ENCODE assay signal across 18 mouse cellular contexts in the genomic region with DNA sequence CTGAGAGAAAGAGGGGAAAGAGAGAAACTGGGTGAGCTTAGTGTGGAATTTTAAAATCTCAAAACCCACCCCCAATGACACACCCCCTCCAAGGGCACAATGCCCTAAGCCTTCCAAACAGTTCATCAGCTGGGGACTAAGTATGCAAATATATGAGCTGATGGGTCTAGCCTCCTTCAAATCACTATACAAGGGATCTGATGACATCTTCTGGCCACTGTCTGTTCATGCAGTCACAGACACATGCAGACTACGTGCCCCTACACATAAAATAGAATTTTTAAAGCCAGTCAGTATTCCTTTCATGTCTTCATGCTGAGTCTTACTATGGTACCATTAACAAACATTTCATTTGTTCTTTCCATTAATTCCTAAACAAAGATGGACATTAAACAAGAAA. TPM values are rescaled to one million over a fixed set of nuclear protein-coding genes. Genes with fewer than 3 reads are reported as not detected.
A peak's percentile ranks its signal among the peaks of the same experiment; 100 is the strongest.
DNase-seq lines count a peak whose midpoint lies in the region; ATAC-seq and TF ChIP-seq lines count a peak whose summit lies in the region.
"Had no signal": no experiment of that assay in that cellular context is flagged by ENCODE, and none has a peak within 500 bp of the region (broad histone marks: within the 10 kb centered on the region; RNA-seq: fewer than 3 reads in every experiment).

No protein-coding gene starts in this region.

- H3K4me2 ChIP-seq in intestine, postnatal 0 days (replicated peaks; ENCODE audit: low read depth), result no peak overlapping the region
- H3K4me2 ChIP-seq in intestine, embryonic 15.5 days (replicated peaks), result no peak overlapping the region
- H3K4me2 ChIP-seq: heart, embryonic 12.5 days; neural tube, embryonic 13.5 days had no signal

- H3K27me3 ChIP-seq in intestine, postnatal 0 days (replicated peaks; ENCODE audit: control insufficient read depth, insufficient read depth, low read length), result no peaks in the 10 kb centered on the region
- H3K27me3 ChIP-seq in intestine, embryonic 15.5 days (replicated peaks), result no peaks in the 10 kb centered on the region
- H3K27me3 ChIP-seq: heart, embryonic 12.5 days; megakaryocyte, embryonic 14.5 days; neural tube, embryonic 13.5 days had no signal

- no peaks in the 10 kb centered on the region for H3K9me3 ChIP-seq in intestine, postnatal 0 days (ENCODE audit: control insufficient read depth)
- H3K9me3 ChIP-seq in intestine, embryonic 15.5 days, result no peaks in the 10 kb centered on the region
- H3K9me3 ChIP-seq: G1E; heart, embryonic 12.5 days; megakaryocyte, embryonic 14.5 days; neural tube, embryonic 13.5 days had no signal

- DNase-seq in embryo, embryonic 10.5 days (ENCODE audit: low spot score), result peak; percentile 22
- no peak for DNase-seq in embryo, embryonic 10 days (ENCODE audit: low spot score)
- DNase-seq in 3T3-L1 (ENCODE audit: low read depth, low spot score), result peak; percentile 20
- no peak for DNase-seq in spleen, postnatal 14 days (ENCODE audit: low spot score in 2 of 2)
- no peak for DNase-seq in right cerebral cortex, postnatal 14 days
- DNase-seq: cerebellum, postnatal 25 days; kidney, postnatal 14 days; layer of hippocampus, postnatal 36 days; right cerebral cortex, adult 18-20 months; thymus, adult 18-20 months had no signal

- H3K4me3 ChIP-seq in intestine, postnatal 0 days (ENCODE audit: low read depth, low read length), result no peak overlapping the region
- no peak overlapping the region for H3K4me3 ChIP-seq in intestine, embryonic 15.5 days (replicated peaks)
- H3K4me3 ChIP-seq in cortical plate, adult 2 months (ENCODE audit: insufficient read depth, low read length), result no peak overlapping the region
- H3K4me3 ChIP-seq: heart, embryonic 12.5 days; megakaryocyte, embryonic 14.5 days; neural tube, embryonic 13.5 days had no signal

- no peaks in the 10 kb centered on the region for H3K4me1 ChIP-seq in intestine, postnatal 0 days (replicated peaks; ENCODE audit: control insufficient read depth, insufficient read depth, low read length)
- no peaks in the 10 kb centered on the region for H3K4me1 ChIP-seq in intestine, embryonic 15.5 days (replicated peaks)
- no peaks in the 10 kb centered on the region for H3K4me1 ChIP-seq in cortical plate, adult 2 months (ENCODE audit: control insufficient read depth, insufficient read depth, low read length)
- H3K4me1 ChIP-seq: heart, embryonic 12.5 days; megakaryocyte, embryonic 14.5 days; neural tube, embryonic 13.5 days had no signal

- no peak for ATAC-seq in intestine, postnatal 0 days
- no peak for ATAC-seq in intestine, embryonic 15.5 days

- no peak for TF ChIP-seq POLR2A in cortical plate, adult 2 months (IDR thresholded peaks at IDR 0.05; ENCODE audit: extremely low read depth, insufficient read depth, low read length)

- no peak overlapping the region for H3K9ac ChIP-seq in intestine, postnatal 0 days (ENCODE audit: low read depth, low read length)
- H3K9ac ChIP-seq in intestine, embryonic 15.5 days, result no peak overlapping the region
- H3K9ac ChIP-seq: heart, embryonic 12.5 days; neural tube, embryonic 13.5 days had no signal

- 68% methylated on average over 1 of the region's 1 CpGs for WGBS in intestine, postnatal 0 days
- 59% methylated on average over 1 of the region's 1 CpGs for WGBS in intestine, embryonic 15.5 days

- H3K27ac ChIP-seq in intestine, postnatal 0 days (ENCODE audit: low read depth, low read length), result no peak overlapping the region
- H3K27ac ChIP-seq in intestine, embryonic 15.5 days, result no peak overlapping the region
- no peak overlapping the region for H3K27ac ChIP-seq in cortical plate, adult 2 months (ENCODE audit: insufficient read depth, low read length)
- H3K27ac ChIP-seq: neural tube, embryonic 13.5 days had no signal

- peak; percentile 40 for TF ChIP-seq CTCF in intestine, postnatal 0 days (IDR thresholded peaks at IDR 0.05; ENCODE audit: low read depth)
- TF ChIP-seq CTCF in cortical plate, adult 2 months (IDR thresholded peaks at IDR 0.05; ENCODE audit: extremely low read depth, insufficient read depth, low read length), result 0 out of 2 replicates have a peak, but pooled peaks have one; percentile 15

- H3K36me3 ChIP-seq in intestine, postnatal 0 days (ENCODE audit: control insufficient read depth, insufficient read depth), result no peaks in the 10 kb centered on the region
- H3K36me3 ChIP-seq in intestine, embryonic 15.5 days, result no peaks in the 10 kb centered on the region
- H3K36me3 ChIP-seq: G1E; heart, embryonic 12.5 days; neural tube, embryonic 13.5 days had no signal

RNA-seq across cellular contexts. Expression of a gene that starts 54.5 kb away (rescaled TPM):
- 69.9 and 77.0 TPM in 2 replicates for polyA plus RNA-seq in intestine, postnatal 0 days (2015; fragmentation: Nextera tagmentation; extraction: Ambion mirVana)
- 76.3 and 79.9 TPM in 2 replicates for polyA plus RNA-seq in intestine, embryonic 15.5 days (2015; fragmentation: Nextera tagmentation; extraction: Ambion mirVana)
- polyA plus RNA-seq in cortical plate, adult 2 months (2012; rRNA removed), result 0.08 TPM in 1 of 2 replicates, not detected in the other
- polyA plus RNA-seq: G1E; heart, embryonic 12.5 days; lung, embryonic 16.5 days; neural tube, embryonic 13.5 days had no signal

Comparison
In these comparisons a context has a peak if more than half of its experiments do, and no peak if none do; other contexts are left out.
1. DNase-seq: peak in embryo, embryonic 10.5 days (single experiment) and 3T3-L1 (single experiment); none in embryo, embryonic 10 days (single experiment), spleen, postnatal 14 days (0 of 2) and right cerebral cortex, postnatal 14 days (single experiment).
2. RNA of a gene that starts 54.5 kb away (polyA plus RNA-seq): 76.3 to 79.9 TPM in intestine, embryonic 15.5 days and 69.9 to 77.0 TPM in intestine, postnatal 0 days; 0.08 TPM in cortical plate, adult 2 months; every median in the first group is over 10 times any median in the second.